In genomic region chr6:113890023-113890857, GRCm38 (mm10) we compare ENCODE assay signal across 8 mouse cellular contexts.
DNase-seq lines count a peak whose midpoint lies in the region; ATAC-seq lines count a peak whose summit lies in the region.

No protein-coding gene starts in this region.

- peaks cover 18% of the 10 kb centered on the region; the same call in 1 of the 2 replicates for H3K27me3 ChIP-seq in hindbrain, embryonic 13.5 days
- peaks cover 24% of the 10 kb centered on the region for H3K27me3 ChIP-seq in midbrain, embryonic 13.5 days

- H3K4me2 ChIP-seq in hindbrain, embryonic 13.5 days, result peak overlapping the region; percentile 91
- peak overlapping the region; percentile 81 for H3K4me2 ChIP-seq in midbrain, embryonic 13.5 days (replicated peaks)

- peak overlapping the region; percentile 87 for H3K9ac ChIP-seq in hindbrain, embryonic 13.5 days
- peak overlapping the region; percentile 83 for H3K9ac ChIP-seq in midbrain, embryonic 13.5 days (replicated peaks)

- H3K9me3 ChIP-seq in hindbrain, embryonic 13.5 days, result no peaks in the 10 kb centered on the region
- H3K9me3 ChIP-seq in midbrain, embryonic 13.5 days, result no peaks in the 10 kb centered on the region

- DNase-seq in frontal cortex, postnatal 36 days (ENCODE audit: low spot score in 2 of 2), result no peak
- peak; percentile 60 to 61 for DNase-seq in cerebellum, adult 18-20 months
- no peak for DNase-seq in kidney, postnatal 14 days
- DNase-seq in urinary bladder, postnatal 36 days (ENCODE audit: low spot score in 2 of 2), result no peak

- H3K4me1 ChIP-seq in hindbrain, embryonic 13.5 days (replicated peaks), result peaks cover 54% of the 10 kb centered on the region
- peaks cover 45% of the 10 kb centered on the region for H3K4me1 ChIP-seq in midbrain, embryonic 13.5 days (replicated peaks)

- H3K27ac ChIP-seq in hindbrain, embryonic 13.5 days, result peak overlapping the region; percentile 90
- H3K27ac ChIP-seq in midbrain, embryonic 13.5 days, result peak overlapping the region; percentile 84

- 8% methylated on average over 16 of the region's 16 CpGs for WGBS in hindbrain, embryonic 13.5 days
- 14% methylated on average over 16 of the region's 16 CpGs for WGBS in midbrain, embryonic 13.5 days

- peak; percentile 24; the same call in 1 of the 2 replicates for ATAC-seq in frontal cortex, adult (ENCODE audit: low TSS enrichment)
- ATAC-seq in hindbrain, embryonic 13.5 days (ENCODE audit: low FRiP score), result peak; percentile 33
- peak; percentile 21 for ATAC-seq in midbrain, embryonic 13.5 days
- ATAC-seq in megakaryocyte, adult 5-6 weeks (ENCODE audit: poor library complexity, severe bottlenecking), result no peak

- no peaks in the 10 kb centered on the region for H3K36me3 ChIP-seq in hindbrain, embryonic 13.5 days
- H3K36me3 ChIP-seq in midbrain, embryonic 13.5 days, result no peaks in the 10 kb centered on the region

- H3K4me3 ChIP-seq in hindbrain, embryonic 13.5 days, result peak overlapping the region; percentile 70
- H3K4me3 ChIP-seq in midbrain, embryonic 13.5 days (replicated peaks), result peak overlapping the region; percentile 66

Comparison
In these comparisons a context has a peak if more than half of its experiments do, and no peak if none do; other contexts are left out.
1. DNase-seq: peak in cerebellum, adult 18-20 months (2 of 2); none in frontal cortex, postnatal 36 days (0 of 2), kidney, postnatal 14 days (single experiment) and urinary bladder, postnatal 36 days (0 of 2).